Mouse (Mus musculus): ENCODE measurements around the gene Kctd18. TPM values are rescaled to one million over a fixed set of nuclear protein-coding genes. Genes with fewer than 3 reads are reported as not detected.
A peak's percentile ranks its signal among the peaks of the same experiment; 100 is the strongest.
"Not testable (repeated sequence)": the region's sequence is repeated elsewhere in the genome, so short reads cannot be mapped to it uniquely, and the experiment has no call there.

Gene Kctd18
- 10 to 100 TPM; 25.3 to 33.8 TPM for polyA plus RNA-seq (2017; shearing (Covaris generic))

- no peak for ATAC-seq
These were observed at the start of gene Kctd18 for GRCm38 (mm10) chr1:58018856-58019255. Gene Kctd18, minus strand, starts transcription at chr1:58018956.

GRCm38 (mm10) chr1:58065606-58066005 is 46.9 kb upstream of the Kctd18 start:
- no peak for ATAC-seq

GRCm38 (mm10) chr1:58065151-58065550 is 46.4 kb upstream of the Kctd18 start:
- ATAC-seq = no peak

- no peak for ATAC-seq
These were observed 43.4 kb upstream of the Kctd18 start for GRCm38 (mm10) chr1:58062131-58062530.

GRCm38 (mm10) chr1:58058846-58059245 is 40.1 kb upstream of the Kctd18 start:
- no peak for ATAC-seq

GRCm38 (mm10) chr1:58056939-58057338 is 38.2 kb upstream of the Kctd18 start:
- ATAC-seq = no peak

- no peak for ATAC-seq
These were observed 37.5 kb upstream of the Kctd18 start for GRCm38 (mm10) chr1:58056074-58056807.

- no peak for ATAC-seq
These were observed 36.8 kb upstream of the Kctd18 start for GRCm38 (mm10) chr1:58055598-58055997.

GRCm38 (mm10) chr1:58049126-58049525 is 30.4 kb upstream of the Kctd18 start:
- no peak for ATAC-seq

- no peak for ATAC-seq
These were observed 28.1 kb upstream of the Kctd18 start for GRCm38 (mm10) chr1:58046721-58047290.

- no peak for ATAC-seq
These were observed 26.8 kb upstream of the Kctd18 start for GRCm38 (mm10) chr1:58045546-58045945.

GRCm38 (mm10) chr1:58045076-58045475 is 26.3 kb upstream of the Kctd18 start:
- ATAC-seq = no peak

GRCm38 (mm10) chr1:58037306-58037705 is 18.6 kb upstream of the Kctd18 start:
- not testable (repeated sequence) for ATAC-seq

- ATAC-seq = peak; percentile 51
These were observed 12.5 kb upstream of the Kctd18 start for GRCm38 (mm10) chr1:58031160-58031769.

- ATAC-seq = no peak
These were observed 11.6 kb upstream of the Kctd18 start for GRCm38 (mm10) chr1:58030156-58030871.

- no peak for ATAC-seq
These were observed 10.9 kb upstream of the Kctd18 start, which contains the start of gene Aox1 for GRCm38 (mm10) chr1:58029636-58030117. Gene Aox1, plus strand, starts transcription at chr1:58029931.

GRCm38 (mm10) chr1:58027707-58028106 is 9.0 kb upstream of the Kctd18 start:
- no peak for ATAC-seq

GRCm38 (mm10) chr1:58006388-58006787 is 12.4 kb downstream of the Kctd18 start:
- not testable (repeated sequence) for ATAC-seq

- ATAC-seq = no peak
These were observed 20.6 kb downstream of the Kctd18 start for GRCm38 (mm10) chr1:57998146-57998545.

GRCm38 (mm10) chr1:57996133-57996615 is 22.6 kb downstream of the Kctd18 start:
- peak; percentile 56 for ATAC-seq

GRCm38 (mm10) chr1:57995432-57996132 is 23.2 kb downstream of the Kctd18 start, which contains the start of gene Sgo2a:
Gene Sgo2a, plus strand, starts transcription at chr1:57995971.
- ATAC-seq = peak; percentile 100

GRCm38 (mm10) chr1:57991277-57991676 is 27.5 kb downstream of the Kctd18 start:
- no peak for ATAC-seq
